Mouse (Mus musculus): ENCODE results near the gene Olfr1413.

Olfr1413 gene

GRCm38 (mm10) chr1:92571022-92571421 lies at the start of gene Olfr1413:
TSS of gene Olfr1413 (plus strand) at chr1:92571322.
- DNase-seq (ENCODE audit: low spot score in 2 of 2), result no peak

- DNase-seq (ENCODE audit: low spot score in 2 of 2), result no peak
Observed at GRCm38 (mm10) chr1:92521376-92521775, 49.7 kb upstream of the Olfr1413 start.

GRCm38 (mm10) chr1:92523764-92524163 lies 47.4 kb upstream of the Olfr1413 start:
- DNase-seq (ENCODE audit: low spot score in 2 of 2), result no peak

- DNase-seq (ENCODE audit: low spot score in 2 of 2), result no peak
Observed at GRCm38 (mm10) chr1:92536972-92537371, 34.1 kb upstream of the Olfr1413 start.

GRCm38 (mm10) chr1:92539071-92539470 lies 32.1 kb upstream of the Olfr1413 start:
- no peak for DNase-seq (ENCODE audit: low spot score in 2 of 2)

- DNase-seq (ENCODE audit: low spot score in 2 of 2), result no peak
Observed at GRCm38 (mm10) chr1:92545929-92546328, 25.2 kb upstream of the Olfr1413 start.

GRCm38 (mm10) chr1:92585479-92585878 lies 14.4 kb downstream of the Olfr1413 start, which contains the start of gene Olfr1412:
TSS of gene Olfr1412 (plus strand) at chr1:92585779.
- no peak for DNase-seq (ENCODE audit: low spot score in 2 of 2)

GRCm38 (mm10) chr1:92594111-92594510 lies 23.0 kb downstream of the Olfr1413 start, which contains the start of gene Olfr1411:
TSS of gene Olfr1411 (plus strand) at chr1:92594411.
- no peak for DNase-seq (ENCODE audit: low spot score in 2 of 2)

GRCm38 (mm10) chr1:92596019-92596418 lies 24.9 kb downstream of the Olfr1413 start:
- no peak for DNase-seq (ENCODE audit: low spot score in 2 of 2)

- DNase-seq (ENCODE audit: low spot score in 2 of 2), result no peak
Observed at GRCm38 (mm10) chr1:92605482-92605881, 34.4 kb downstream of the Olfr1413 start, which contains the start of gene Olfr1410. TSS of gene Olfr1410 (plus strand) at chr1:92605782.

- no peak for DNase-seq (ENCODE audit: low spot score in 2 of 2)
Observed at GRCm38 (mm10) chr1:92607711-92608110, 36.6 kb downstream of the Olfr1413 start.

GRCm38 (mm10) chr1:92611008-92611407 lies 39.9 kb downstream of the Olfr1413 start:
- DNase-seq (ENCODE audit: low spot score in 2 of 2), result peak in 1 of 2 experiments; percentile 22

- no peak for DNase-seq (ENCODE audit: low spot score in 2 of 2)
Observed at GRCm38 (mm10) chr1:92613175-92613574, 42.1 kb downstream of the Olfr1413 start.

- no peak for DNase-seq (ENCODE audit: low spot score in 2 of 2)
Observed at GRCm38 (mm10) chr1:92614516-92614915, 43.4 kb downstream of the Olfr1413 start.

GRCm38 (mm10) chr1:92616046-92616445 lies 44.9 kb downstream of the Olfr1413 start:
- no peak for DNase-seq (ENCODE audit: low spot score in 2 of 2)

GRCm38 (mm10) chr1:92617488-92617887 lies 46.4 kb downstream of the Olfr1413 start, which contains the start of gene Olfr12:
TSS of gene Olfr12 (plus strand) at chr1:92617788.
- DNase-seq (ENCODE audit: low spot score in 2 of 2), result no peak

GRCm38 (mm10) chr1:92618360-92618759 lies 47.2 kb downstream of the Olfr1413 start:
- DNase-seq (ENCODE audit: low spot score in 2 of 2), result no peak
